Mouse (Mus musculus) liver, embryonic 14.5 days (tissue): ENCODE data around the gene Glyatl3.

Source experiments
- CTCF ChIP-seq: IDR thresholded peaks from 2 replicates; pipeline ENCODE4 v1.5.1; 2016; ENCODE audit warnings: antibody characterized with exemption, low read depth, control low read depth
- EP300 ChIP-seq: IDR thresholded peaks from 2 replicates; pipeline ENCODE4 v1.6.1; 2016; ENCODE audit warnings: antibody characterized with exemption, low read depth

GRCm38 (mm10) chr17:40899783-40900363, 14.3 kb downstream of the Glyatl3 start:
- TF ChIP-seq EP300 = peak; percentile 36; the same call in 1 of the 2 replicates
- no peak for TF ChIP-seq CTCF
